Mouse (Mus musculus) MEL (cell line): Measurements from ENCODE around the gene Glra2. TPM values are rescaled to one million over a fixed set of nuclear protein-coding genes. Genes with fewer than 3 reads are reported as not detected.

Experiments
- DNase-seq: peaks from one replicate; pipeline ENCODE4 v3.0.0; 2011; ENCODE audit warnings: low read depth, low spot score
- H3K27ac ChIP-seq: 2 replicates; pipeline ENCODE4 v1.5.1; 2012; ENCODE audit warnings: low read depth, mild to moderate bottlenecking, control low read depth, low read length, moderate library complexity; ENCODE audit not compliant: control insufficient read depth
- H3K27me3 ChIP-seq, 2 experiments: fragments of 150-350 bp in 1 of 2; sonication (generic) in 1 of 2; 2 replicates each; pipeline ENCODE4 v1.6.1; 2012; ENCODE audit warnings: low read length in 2 of 2, mild to moderate bottlenecking in 2 of 2, improper control_type of control experiment in 1 of 2, moderate library complexity in 1 of 2; ENCODE audit not compliant: insufficient read depth in 2 of 2, control insufficient read depth in 1 of 2
- H3K36me3 ChIP-seq, 2 experiments: 2 replicates each; pipeline ENCODE4 v1.6.1; 2012 to 2014; ENCODE audit warnings: low read length in 2 of 2, improper control_type of control experiment in 1 of 2, inconsistent platforms in 1 of 2, mild to moderate bottlenecking in 1 of 2; ENCODE audit not compliant: insufficient read depth in 2 of 2, control insufficient read depth in 1 of 2
- H3K4me1 ChIP-seq, 2 experiments: fragments of 150-350 bp in 1 of 2; sonication (generic) in 1 of 2; 2 replicates each; pipeline ENCODE4 v1.6.1; 2012; ENCODE audit warnings: low read length in 2 of 2, improper control_type of control experiment in 1 of 2, mild to moderate bottlenecking in 1 of 2; ENCODE audit not compliant: insufficient read depth in 2 of 2, control insufficient read depth in 1 of 2
- H3K4me3 ChIP-seq, 2 experiments: fragments of 150-350 bp in 1 of 2; sonication (generic) in 1 of 2; 2 replicates each; pipeline ENCODE4 v1.5.1; 2012; ENCODE audit warnings: low read depth in 2 of 2, low read length in 2 of 2, mild to moderate bottlenecking in 2 of 2, moderate library complexity in 2 of 2, control low read depth in 1 of 2, improper control_type of control experiment in 1 of 2; ENCODE audit not compliant: control insufficient read depth in 1 of 2, insufficient read depth in 1 of 2
- H3K79me2 ChIP-seq: 2 replicates; pipeline ENCODE4 v1.6.1; 2012; ENCODE audit warnings: mild to moderate bottlenecking, low read length, moderate library complexity; ENCODE audit not compliant: control insufficient read depth, poor library complexity, insufficient read depth
- H3K9ac ChIP-seq: 2 replicates; pipeline ENCODE4 v1.6.1; 2012; ENCODE audit warnings: low read depth, mild to moderate bottlenecking, control low read depth, low read length, moderate library complexity; ENCODE audit not compliant: control insufficient read depth, poor library complexity, severe bottlenecking
- H3K9me3 ChIP-seq: fragments of 150-350 bp; sonication (generic); replicated peaks from 2 replicates; pipeline ENCODE4 v1.6.1; 2012; ENCODE audit warnings: mild to moderate bottlenecking, low read length, improper control_type of control experiment, moderate library complexity; ENCODE audit not compliant: insufficient read depth
- CHD1 ChIP-seq: IDR thresholded peaks from 2 replicates; pipeline ENCODE4 v1.6.1; 2012; ENCODE audit warnings: low read depth, mild to moderate bottlenecking, inconsistent platforms, low read length, improper control_type of control experiment
- CTCF ChIP-seq, 3 experiments: IDR thresholded peaks in 2 of 3; conservative IDR thresholded peaks in 1 of 3; 2 replicates each; pipeline ENCODE4 v1.5.1; 2011 to 2012; ENCODE audit warnings: low read length in 3 of 3, low read depth in 2 of 3, mild to moderate bottlenecking in 2 of 3, improper control_type of control experiment in 1 of 3, inconsistent platforms in 1 of 3, mixed read lengths in 1 of 3, moderate library complexity in 1 of 3; ENCODE audit not compliant: control insufficient read depth in 1 of 3, insufficient read depth in 1 of 3, poor library complexity in 1 of 3, severe bottlenecking in 1 of 3
- ELF1 ChIP-seq: IDR thresholded peaks from 2 replicates; pipeline ENCODE4 v1.6.1; 2014; ENCODE audit warnings: low read depth, mild to moderate bottlenecking, inconsistent platforms, low read length, improper control_type of control experiment, moderate library complexity
- EP300 ChIP-seq, 2 experiments: IDR thresholded peaks; 2 replicates each; pipeline ENCODE4 v1.6.1; 2011; ENCODE audit warnings: improper control_type of control experiment in 2 of 2, low read length in 2 of 2, low read depth in 1 of 2, mild to moderate bottlenecking in 1 of 2
- MAX ChIP-seq: IDR thresholded peaks from 2 replicates; pipeline ENCODE4 v1.6.1; 2011; ENCODE audit warnings: low read length, improper control_type of control experiment
- NELFE ChIP-seq: IDR thresholded peaks from 2 replicates; pipeline ENCODE4 v1.6.1; 2011; ENCODE audit warnings: low read depth, low read length, improper control_type of control experiment
- POLR2A ChIP-seq, 2 experiments: IDR thresholded peaks; 2 replicates each; pipeline ENCODE4 v1.6.1; 2011 to 2012; ENCODE audit warnings: low read length in 2 of 2, mild to moderate bottlenecking in 2 of 2, control low read depth in 1 of 2, improper control_type of control experiment in 1 of 2, low read depth in 1 of 2, moderate library complexity in 1 of 2; ENCODE audit not compliant: control insufficient read depth in 1 of 2, insufficient read depth in 1 of 2, poor library complexity in 1 of 2
- POLR2AphosphoS2 ChIP-seq: IDR thresholded peaks from 2 replicates; pipeline ENCODE4 v1.6.1; 2011; ENCODE audit warnings: low read length, improper control_type of control experiment
- RAD21 ChIP-seq: IDR thresholded peaks from 2 replicates; pipeline ENCODE4 v1.6.1; 2011; ENCODE audit warnings: mild to moderate bottlenecking, low read depth, low read length, improper control_type of control experiment
- SMC3 ChIP-seq: IDR thresholded peaks from 2 replicates; pipeline ENCODE4 v1.6.1; 2011; ENCODE audit warnings: low read depth, low read length, improper control_type of control experiment
- TCF12 ChIP-seq: IDR thresholded peaks from 2 replicates; pipeline ENCODE4 v1.6.1; 2014; ENCODE audit warnings: low read depth, mild to moderate bottlenecking, inconsistent platforms, low read length, improper control_type of control experiment, moderate library complexity
- UBTF ChIP-seq: IDR thresholded peaks from 2 replicates; pipeline ENCODE4 v1.6.1; 2012; ENCODE audit warnings: low read depth, mild to moderate bottlenecking, inconsistent platforms, low read length, improper control_type of control experiment, moderate library complexity, borderline replicate concordance; ENCODE audit not compliant: insufficient read depth
- USF2 ChIP-seq, 2 experiments: IDR thresholded peaks; 2 replicates each; pipeline ENCODE4 v1.6.1; 2011 to 2012; ENCODE audit warnings: improper control_type of control experiment in 2 of 2, low read length in 2 of 2, borderline replicate concordance in 1 of 2, inconsistent platforms in 1 of 2, low read depth in 1 of 2, mild to moderate bottlenecking in 1 of 2; ENCODE audit not compliant: insufficient read depth in 1 of 2
- ZC3H11A ChIP-seq: IDR thresholded peaks from 2 replicates; pipeline ENCODE4 v1.6.1; 2012; ENCODE audit warnings: low read depth, mild to moderate bottlenecking, inconsistent platforms, low read length, improper control_type of control experiment
- ZKSCAN1 ChIP-seq: IDR thresholded peaks from 2 replicates; pipeline ENCODE4 v1.6.1; 2012; ENCODE audit warnings: low read depth, mild to moderate bottlenecking, inconsistent platforms, low read length, improper control_type of control experiment, moderate library complexity
- ZNF384 ChIP-seq: IDR thresholded peaks from 2 replicates; pipeline ENCODE4 v1.6.1; 2012; ENCODE audit warnings: low read depth, mild to moderate bottlenecking, inconsistent platforms, low read length, improper control_type of control experiment
- polyA plus RNA-seq, 2 experiments: library from polyadenylated mRNA; stranded (reverse) in 1 of 2; unstranded in 1 of 2; fragments of >175 nt in 1 of 2; fragments of >200 nt in 1 of 2; gene quantifications; 2 replicates each; pipeline versions ENCODE4 v1.2.1 to v1.2.4; 2012; ENCODE audit warnings: low replicate concordance in 2 of 2, low read depth in 1 of 2; ENCODE audit not compliant: insufficient read length in 2 of 2, insufficient read depth in 1 of 2, missing spikeins in 1 of 2
- total RNA-seq: library from RNA; depleted of rRNA; stranded (reverse); fragments of 300-350 nt; gene quantifications from 2 replicates; pipeline ENCODE4 v1.2.3, GENCODE M21; 2012

Gene Glra2
- total and polyA plus RNA-seq, 3 experiments, result not detected

DNA sequence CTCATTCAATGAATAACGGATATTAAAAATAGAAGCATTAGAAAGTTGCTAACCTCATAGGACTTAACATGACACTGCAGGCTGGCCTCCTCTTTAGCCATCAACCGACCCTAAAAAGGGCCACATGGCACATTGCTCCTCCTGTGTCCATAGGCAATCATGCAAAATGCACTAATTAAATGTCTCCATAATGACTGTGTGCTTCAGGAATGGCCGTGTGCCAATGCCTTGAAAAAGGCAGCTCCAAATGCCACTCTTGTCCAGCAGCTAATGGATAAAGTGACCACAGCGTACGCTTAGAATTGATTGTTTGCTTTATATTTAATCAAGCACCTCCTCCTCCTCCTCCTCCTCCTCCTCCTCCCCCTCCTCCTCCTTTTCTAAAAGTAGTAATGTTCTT, 17.4 kb upstream of the Glra2 start:
- Histone ChIP-seq H3K9me3 (no peaks in the 10 kb centered on the region), H3K9ac (no peak overlapping the region), H3K27me3 (no peaks in the 10 kb centered on the region), H3K79me2 (no peaks in the 10 kb centered on the region), H3K36me3 (no peaks in the 10 kb centered on the region), H3K4me1 (no peaks in the 10 kb centered on the region), H3K27ac (no peak overlapping the region), H3K4me3 (no peak overlapping the region)
- TF ChIP-seq NELFE (no peak), ZC3H11A (no peak), UBTF (no peak), CHD1 (no peak), ZNF384 (no peak), ZKSCAN1 (no peak), SMC3 (no peak), CTCF (IDR thresholded peaks at IDR 0.05 in 2 of 3, conservative IDR thresholded peaks at IDR 0.05 in 1 of 3; ENCODE audit: control insufficient read depth in 1 of 3, insufficient read depth in 1 of 3, low read depth in 2 of 3, low read length in 3 of 3, poor library complexity in 1 of 3, severe bottlenecking in 1 of 3) (no peak), ELF1 (no peak), TCF12 (no peak), EP300 (IDR thresholded peaks at IDR 0.05; ENCODE audit: low read depth in 1 of 2, low read length in 2 of 2) (no peak), POLR2A (IDR thresholded peaks at IDR 0.05; ENCODE audit: control insufficient read depth in 1 of 2, insufficient read depth in 1 of 2, low read depth in 1 of 2, low read length in 2 of 2, poor library complexity in 1 of 2) (no peak), USF2 (IDR thresholded peaks at IDR 0.05; ENCODE audit: borderline replicate concordance in 1 of 2, insufficient read depth in 1 of 2, low read depth in 1 of 2, low read length in 2 of 2) (no peak), MAX (no peak), POLR2AphosphoS2 (no peak)
- no peak for DNase-seq

DNA sequence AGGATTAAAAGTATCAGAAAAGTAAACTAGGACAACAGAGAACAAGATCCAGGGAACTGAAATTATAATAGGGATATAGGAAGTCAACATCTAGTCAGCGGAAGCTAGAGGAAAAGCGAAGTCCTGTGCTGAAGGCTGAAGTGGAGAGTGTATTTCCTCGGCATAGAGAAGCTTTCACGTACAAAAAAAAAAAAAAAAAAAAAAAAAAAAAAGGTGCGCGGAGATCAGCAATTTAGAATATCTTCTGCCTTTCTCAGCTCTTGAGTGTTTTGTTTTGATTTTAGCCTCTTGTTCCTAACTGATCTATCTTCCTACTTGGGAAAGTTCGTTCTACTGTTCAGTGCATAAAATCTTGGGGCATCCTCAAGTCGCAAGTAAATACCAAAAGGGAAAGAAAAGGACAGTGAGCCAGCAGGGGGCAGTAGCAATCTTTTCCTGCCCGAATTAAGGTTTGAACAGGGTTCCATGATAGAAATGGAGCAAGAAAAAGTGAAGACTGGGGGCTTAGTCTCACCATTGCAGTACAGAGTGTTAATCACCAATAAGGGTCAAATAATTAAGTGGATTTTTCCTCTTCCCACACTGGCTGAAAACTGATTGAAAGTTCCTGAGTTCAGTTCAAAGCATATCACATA, 623 bp upstream of the Glra2 start:
- Histone ChIP-seq H3K27me3 (no peaks in the 10 kb centered on the region), H3K36me3 (no peaks in the 10 kb centered on the region), H3K79me2 (no peaks in the 10 kb centered on the region), H3K9me3 (no peaks in the 10 kb centered on the region), H3K27ac (no peak overlapping the region), H3K9ac (no peak overlapping the region), H3K4me3 (no peak overlapping the region), H3K4me1 (no peaks in the 10 kb centered on the region)
- TF ChIP-seq MAX (no peak), CTCF (IDR thresholded peaks at IDR 0.05 in 2 of 3, conservative IDR thresholded peaks at IDR 0.05 in 1 of 3; ENCODE audit: control insufficient read depth in 1 of 3, insufficient read depth in 1 of 3, low read depth in 2 of 3, low read length in 3 of 3, poor library complexity in 1 of 3, severe bottlenecking in 1 of 3) (peak in 1 of 3 experiments; percentile 8; a peak in 1 of 6 replicates), RAD21 (peak; percentile 1; the same call in 1 of the 2 replicates)
- peak; percentile 2 for DNase-seq
